Mouse (Mus musculus) gastrocnemius, postnatal 10 days (tissue): ENCODE data around the gene Nppa. TPM values are rescaled to one million over a fixed set of nuclear protein-coding genes. Genes with fewer than 3 reads are reported as not detected.

Experiments used
- DNase-seq: peaks from one replicate; pipeline ENCODE4 v3.0.0; 2021; ENCODE audit warnings: mixed read lengths
- total RNA-seq, 2 experiments: library from RNA; stranded (reverse); gene quantifications; 2 replicates each; pipeline ENCODE4 v1.2.3; 2021

Nppa gene
- total RNA-seq, 2 experiments from 2014 or later = not detected

DNA sequence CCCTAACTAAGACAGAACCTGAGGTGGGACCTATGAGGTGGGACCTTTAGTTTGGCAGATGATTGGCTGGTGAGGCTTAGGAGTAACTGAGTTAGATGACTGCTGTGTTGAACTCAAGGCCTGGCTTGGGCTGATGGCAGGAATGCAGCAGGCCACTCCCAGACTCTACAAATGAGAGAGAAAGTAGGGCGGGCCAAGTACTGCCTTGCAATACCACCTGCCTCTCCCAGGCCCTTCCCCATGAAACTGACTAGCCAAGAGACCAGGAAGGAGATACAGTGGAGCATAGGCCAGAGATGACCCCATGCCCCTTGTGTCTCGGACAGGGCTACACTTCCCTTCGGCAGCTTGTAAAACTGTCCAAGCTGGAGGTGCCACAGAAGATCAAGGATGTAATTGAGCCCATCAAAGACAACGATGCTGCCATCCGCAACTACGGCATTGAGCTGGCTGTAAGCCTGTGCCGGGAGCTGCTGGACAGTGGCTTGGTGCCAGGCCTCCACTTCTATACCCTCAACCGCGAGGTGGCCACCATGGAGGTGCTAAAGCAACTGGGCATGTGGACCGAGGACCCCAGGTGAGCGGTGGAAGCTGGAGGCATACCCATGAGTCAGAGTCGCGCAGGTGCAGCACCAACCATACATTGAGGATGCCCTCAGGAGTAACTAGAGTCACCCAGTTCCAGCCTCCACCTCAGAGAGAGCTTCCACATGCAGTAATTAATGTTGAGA lies 50.7 kb downstream of the Nppa start:
- no peak for DNase-seq

Other genes starting within 250 kb of the Nppa start
- 1 to 10 TPM; 1.5 to 2.3 TPM for gene Zfp984, start 190.9 kb upstream of the Nppa start, total RNA-seq
- 1 to 10 TPM; 7.2 to 8.5 TPM for gene Zfp933, start 152.4 kb upstream of the Nppa start, total RNA-seq
- 1 to 10 TPM; 6.2 to 9.2 TPM for gene Miip, start 131.9 kb upstream of the Nppa start, total RNA-seq
- 1 to 10 TPM; 3.2 to 4.6 TPM for gene Fv1, start 131.7 kb upstream of the Nppa start, total RNA-seq
- gene Mfn2, start 96.0 kb upstream of the Nppa start, total RNA-seq = 100 to 1,000 TPM; 254 to 282 TPM
- 10 to 100 TPM; 50.6 to 55.3 TPM for gene Plod1, start 64.0 kb upstream of the Nppa start, total RNA-seq
- 10 to 100 TPM; 25.7 to 28.2 TPM for gene 2510039O18Rik, start 59.8 kb upstream of the Nppa start, total RNA-seq
- gene Nppb, start 14.9 kb upstream of the Nppa start, total RNA-seq = not detected
- gene Clcn6, start 38.1 kb downstream of the Nppa start, total RNA-seq = 1 to 10 TPM; 7.1 to 8.5 TPM
- 10 to 100 TPM; 20.0 to 23.4 TPM for gene Mthfr, start 38.4 kb downstream of the Nppa start, total RNA-seq
- gene Agtrap, start 87.3 kb downstream of the Nppa start, total RNA-seq = 10 to 100 TPM; 14.9 to 15.5 TPM
- 10 to 100 TPM; 11.9 to 14.3 TPM for gene Mad2l2, start 129.7 kb downstream of the Nppa start, total RNA-seq
- under 1 TPM; 0.16 to 0.23 TPM for gene Draxin, start 130.0 kb downstream of the Nppa start, total RNA-seq
- 10 to 100 TPM; 21.3 to 22.8 TPM for gene Fbxo6, start 151.4 kb downstream of the Nppa start, total RNA-seq
- 1 to 10 TPM in 1 of 2 experiments, under 1 TPM in 1; 0.75 to 1.6 TPM for gene Fbxo44, start 159.8 kb downstream of the Nppa start, total RNA-seq
- gene Fbxo2, start 159.9 kb downstream of the Nppa start, total RNA-seq = under 1 TPM in 1 of 2 experiments, not detected in 1; 0.31 TPM